Mouse (Mus musculus) testis, adult 2 months (tissue): Measurements from ENCODE around the gene Syn2.

Experiments used
- CTCF ChIP-seq: fragments of 200-500 bp; IDR thresholded peaks from 2 replicates; pipeline ENCODE4 v1.5.1; 2012; ENCODE audit warnings: low read depth, mild to moderate bottlenecking, inconsistent platforms, low read length, moderate library complexity; ENCODE audit not compliant: control insufficient read depth, insufficient read depth, insufficient replicate concordance
- POLR2A ChIP-seq: fragments of 200-500 bp; IDR thresholded peaks from 2 replicates; pipeline ENCODE4 v1.6.1; 2012; ENCODE audit warnings: low read depth, mild to moderate bottlenecking, inconsistent platforms, low read length, moderate library complexity; ENCODE audit not compliant: control insufficient read depth

GRCm38 (mm10) chr6:115125358-115125720 is 9.4 kb upstream of the Syn2 start:
- TF ChIP-seq CTCF (no peak), POLR2A (no peak)
